Mouse (Mus musculus): ENCODE measurements at regions not wholly inside any gene's neighbourhood (a gene's known extent, or its start where the extent isn't known, plus 50 kb on each side); places are given as distances from the start of the nearest gene placed in this dataset.

DNA sequence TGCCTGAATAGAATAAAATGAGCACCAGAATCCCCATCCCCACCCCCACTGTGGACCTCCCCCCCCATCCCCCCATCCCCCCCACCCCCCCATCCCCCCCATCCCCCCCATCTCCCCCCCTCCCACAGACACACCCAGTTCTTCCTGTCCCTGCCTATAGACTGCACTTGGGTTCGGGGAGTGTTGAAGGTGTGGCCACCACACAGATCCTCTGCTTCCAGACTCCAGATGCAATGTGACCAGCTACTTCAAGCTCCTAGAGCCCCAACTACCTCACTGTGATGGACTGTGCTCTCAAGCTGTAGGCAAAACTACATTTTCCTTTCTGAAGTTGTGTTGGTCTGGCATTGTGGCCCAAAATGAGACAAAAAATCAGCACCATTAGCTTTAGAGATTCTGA lies 138.3 kb upstream of the Rybp start:
- TF ChIP-seq CTCF (IDR thresholded peaks at IDR 0.05; ENCODE audit: insufficient read depth, low read length) = no peak
- no peak for TF ChIP-seq POLR2A (IDR thresholded peaks at IDR 0.05; ENCODE audit: borderline replicate concordance, extremely low read depth, low read depth, low read length)
